Mouse (Mus musculus): ENCODE data around the gene Ifnab.

DNA sequence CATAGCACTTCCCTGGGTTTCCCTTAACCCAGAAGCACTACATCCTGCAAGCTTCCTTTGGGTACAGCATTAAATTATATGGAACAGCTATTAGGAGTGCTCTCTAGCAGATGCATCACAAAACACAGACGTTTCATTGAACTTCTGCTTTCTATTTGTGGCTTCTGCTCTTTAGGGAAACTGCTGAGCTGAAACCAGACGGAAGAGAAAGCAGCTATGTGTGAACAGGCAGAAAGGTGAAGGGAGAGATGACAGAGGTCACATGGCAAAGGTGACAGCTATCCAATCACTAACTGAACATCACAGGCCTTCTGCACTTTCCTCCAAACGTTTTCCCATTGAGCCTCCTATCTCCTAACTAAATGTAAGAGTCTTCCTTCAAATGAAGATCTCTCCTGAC is 14.8 kb upstream of the Ifnab start:
- TF ChIP-seq GATA1 (IDR thresholded peaks at IDR 0.05; ENCODE audit: borderline replicate concordance, low read length) (no peak), FLI1 (IDR thresholded peaks at IDR 0.05; ENCODE audit: low read length) (no peak)

Measured in megakaryocyte, embryonic 14.5 days (primary cell).